Mouse (Mus musculus) gastrocnemius, adult 18-20 months (tissue): ENCODE results near the gene Nfia. TPM values are rescaled to one million over a fixed set of nuclear protein-coding genes. Genes with fewer than 3 reads are reported as not detected.

ENCODE experiments used
- DNase-seq: peaks from one replicate; pipeline ENCODE4 v3.0.0; 2021; ENCODE audit warnings: low spot score
- total RNA-seq, 2 experiments: library from RNA; stranded (reverse); gene quantifications; 2 replicates each; pipeline ENCODE4 v1.2.3; 2021

The Nfia gene
- total RNA-seq, 2 experiments from 2014 or later, result 56.3 to 56.9 TPM

DNA sequence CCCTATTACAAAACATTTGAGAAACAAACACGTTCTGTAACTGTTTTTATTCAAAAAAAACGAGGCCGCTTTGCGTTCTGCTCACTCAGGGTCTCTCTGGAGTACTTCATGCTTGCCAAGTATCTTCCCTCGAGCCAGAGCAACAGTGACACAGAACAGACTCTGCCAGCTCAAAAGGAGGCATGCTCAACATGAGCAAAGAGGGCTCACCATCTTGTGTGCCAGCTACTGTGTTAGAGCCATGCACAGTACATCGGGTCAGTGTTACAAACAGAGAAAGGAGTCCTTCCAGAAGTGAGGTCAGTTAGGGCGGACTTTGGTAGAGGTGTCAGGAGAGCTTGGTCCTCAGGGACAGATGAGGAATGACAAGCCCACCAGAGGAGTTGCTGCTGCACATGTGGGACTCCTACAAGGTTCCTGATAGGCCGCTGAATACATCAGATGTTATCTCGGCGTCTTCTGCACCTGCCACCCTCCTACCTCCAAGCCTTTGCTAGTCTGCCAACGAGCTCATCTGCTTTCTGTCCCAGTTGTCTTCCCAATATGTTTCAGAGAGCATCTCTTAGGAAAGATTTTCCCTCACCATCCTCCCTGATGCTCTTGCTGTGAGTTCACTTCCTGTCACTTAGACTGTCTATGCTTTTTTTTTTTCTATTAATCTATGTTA lies 224.8 kb downstream of the Nfia start:
- peak; percentile 29 for DNase-seq

DNA sequence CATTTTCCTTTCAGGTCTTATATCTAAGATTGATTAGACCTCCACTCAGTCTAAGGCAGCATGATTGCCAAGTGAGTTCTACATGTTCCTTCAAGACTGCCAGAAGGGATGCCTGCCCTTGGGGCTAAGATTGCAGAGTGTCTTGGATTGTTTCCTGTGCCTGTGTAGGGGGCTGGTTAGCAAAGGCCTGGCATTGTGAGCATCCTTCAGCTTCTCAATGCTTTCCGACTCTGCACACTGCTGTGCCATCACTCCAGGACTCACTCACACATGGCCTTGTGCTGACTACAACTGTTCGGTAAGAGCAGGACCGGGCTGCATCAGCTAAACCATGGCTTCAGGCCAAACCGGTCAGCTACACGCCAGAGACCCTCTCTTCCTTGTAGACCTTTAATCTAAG lies 229.7 kb downstream of the Nfia start:
- DNase-seq, result peak; percentile 21

DNA sequence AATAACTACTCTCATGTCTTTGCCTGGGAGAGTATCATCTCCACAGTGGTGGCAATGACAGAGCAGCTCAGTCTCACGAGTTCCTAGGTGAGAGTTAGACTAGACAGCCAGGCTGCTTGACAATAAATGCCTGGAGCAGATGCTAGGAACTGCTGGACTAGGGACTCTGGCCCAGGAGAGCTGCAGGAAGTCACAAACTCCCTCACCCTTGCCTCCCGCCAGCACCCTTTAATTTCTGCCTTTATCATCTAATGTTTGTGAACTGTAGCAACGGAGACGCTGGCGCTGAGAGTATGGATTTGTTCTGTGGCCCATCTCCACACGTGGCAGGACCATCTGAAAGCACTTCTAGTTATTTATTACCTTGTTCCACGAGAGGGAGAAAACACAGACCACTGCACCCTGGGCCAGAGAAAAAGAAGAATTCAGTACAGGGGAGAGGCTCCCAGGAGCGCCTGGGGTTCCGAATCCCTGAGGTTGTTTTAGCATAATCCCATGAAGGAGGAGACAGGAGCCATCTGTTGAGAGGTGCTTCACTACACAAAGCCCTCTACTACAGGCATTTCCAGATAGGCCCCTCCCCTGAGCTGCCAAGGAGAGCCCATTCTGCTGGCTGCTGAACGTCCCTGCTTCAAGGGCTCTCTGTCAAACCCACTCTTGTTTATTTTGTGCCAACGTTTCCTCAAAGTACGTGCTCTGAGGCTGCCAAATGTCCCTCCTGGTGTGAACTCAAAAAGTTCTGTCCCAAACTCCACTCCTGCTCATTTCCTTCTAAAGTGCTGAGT lies 231.0 kb downstream of the Nfia start:
- DNase-seq, result no peak

DNA sequence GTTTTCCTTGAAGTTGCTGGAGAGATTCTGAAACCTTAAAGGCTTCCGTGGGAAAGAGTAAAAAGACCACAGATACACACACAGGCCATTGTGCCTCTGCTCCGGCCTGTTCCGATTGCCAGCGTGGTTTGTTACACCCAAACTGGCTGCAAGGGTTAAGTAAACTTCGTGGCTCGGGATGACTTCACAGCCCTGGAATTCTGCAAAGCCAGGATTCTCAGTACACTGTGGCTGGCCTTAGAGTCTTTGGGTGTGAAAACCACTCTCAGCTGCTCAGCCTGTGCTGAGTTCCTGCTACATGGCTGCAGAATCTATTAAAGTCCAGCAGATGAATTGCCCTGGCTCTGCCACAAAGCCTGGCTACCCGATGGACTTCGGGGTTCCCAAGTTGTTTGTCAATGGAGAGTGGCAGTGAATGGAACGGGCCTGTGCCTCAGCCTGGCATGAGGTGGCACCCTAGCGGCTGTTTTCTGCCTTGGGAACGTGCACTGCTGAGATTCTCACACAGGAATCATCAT lies 231.6 kb downstream of the Nfia start:
- peak; percentile 71 for DNase-seq

DNA sequence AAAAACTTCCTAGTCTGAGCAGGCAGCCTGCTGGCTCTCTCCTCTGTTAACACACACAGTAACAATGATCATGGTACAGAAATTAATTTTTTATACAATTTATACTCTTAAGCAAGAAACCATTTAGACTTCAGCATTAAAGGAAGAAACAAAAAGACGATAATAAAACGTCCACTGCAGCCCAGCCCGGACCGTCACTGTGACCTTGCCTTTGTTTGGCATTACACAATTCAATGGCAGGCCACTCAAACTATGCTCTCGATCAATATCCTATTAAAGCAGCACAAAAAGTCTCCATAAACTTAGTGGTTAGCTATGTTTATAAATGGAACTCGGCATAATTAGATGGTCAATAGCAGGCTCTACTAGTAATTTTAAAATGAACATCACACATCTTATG lies 232.5 kb downstream of the Nfia start:
- no peak for DNase-seq

DNA sequence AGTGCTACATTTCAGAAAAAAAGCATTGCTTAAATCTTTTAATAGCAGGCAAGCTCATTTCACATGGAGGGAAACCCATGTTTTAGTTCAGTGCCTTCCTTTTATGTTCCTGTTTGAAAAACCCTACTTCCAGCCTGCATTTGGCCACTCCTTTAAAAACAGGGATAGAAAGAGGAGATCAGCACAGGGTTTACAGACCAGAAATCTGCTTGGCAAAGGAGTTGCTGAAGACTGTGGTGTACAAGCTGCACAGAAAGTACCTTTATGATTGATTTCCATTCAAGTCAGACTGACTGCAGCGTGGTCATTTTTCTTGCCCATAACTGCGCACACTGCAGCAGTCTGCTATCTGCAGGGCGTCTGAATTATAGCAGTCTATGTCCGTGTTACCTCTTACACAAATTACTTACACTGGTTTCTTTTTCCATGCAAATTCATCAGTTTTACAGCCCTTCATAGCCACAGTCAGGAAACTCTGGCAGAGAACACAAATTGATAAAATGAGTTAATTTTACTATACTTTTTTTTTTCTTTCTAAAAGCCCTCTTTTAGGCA lies 236.4 kb downstream of the Nfia start:
- no peak for DNase-seq

DNA sequence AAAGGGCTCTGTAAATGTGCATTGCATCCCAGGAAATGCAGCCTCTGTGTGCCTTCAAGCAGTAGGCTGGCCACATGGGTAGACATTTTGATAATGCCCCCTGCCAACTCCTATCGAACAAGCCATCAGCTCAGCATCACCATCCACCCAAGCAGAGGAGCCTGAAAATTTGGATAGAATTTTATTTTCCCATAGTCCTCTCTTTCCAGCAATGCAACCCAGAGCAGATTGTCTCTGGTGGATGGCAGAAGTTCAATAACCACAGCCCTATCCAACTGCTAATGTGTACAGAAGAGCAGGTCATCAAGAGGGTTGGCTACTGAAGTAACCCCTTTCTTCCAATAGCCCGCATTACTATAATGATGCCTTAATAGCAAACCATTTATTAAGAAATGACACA lies 237.4 kb downstream of the Nfia start:
- DNase-seq, result no peak

DNA sequence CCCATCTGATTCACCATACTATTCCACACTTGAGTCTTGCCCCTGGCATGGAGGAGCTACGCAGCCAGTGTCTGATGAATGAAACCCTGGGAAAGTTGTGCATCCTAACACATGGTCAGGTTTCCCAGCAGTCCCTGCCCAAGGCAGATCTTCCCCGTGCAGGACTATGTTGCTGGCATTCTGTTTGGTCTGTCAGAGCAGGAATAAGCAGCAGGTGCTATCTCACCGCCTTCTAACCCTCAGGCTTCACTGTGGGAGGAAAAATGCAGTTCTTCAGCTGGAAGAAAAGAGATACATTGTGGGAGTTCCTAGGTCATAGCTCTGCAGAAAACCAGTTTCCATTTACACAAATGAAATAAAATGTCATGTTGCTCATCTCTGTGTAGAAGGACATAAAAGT lies 247.3 kb downstream of the Nfia start:
- no peak for DNase-seq

DNA sequence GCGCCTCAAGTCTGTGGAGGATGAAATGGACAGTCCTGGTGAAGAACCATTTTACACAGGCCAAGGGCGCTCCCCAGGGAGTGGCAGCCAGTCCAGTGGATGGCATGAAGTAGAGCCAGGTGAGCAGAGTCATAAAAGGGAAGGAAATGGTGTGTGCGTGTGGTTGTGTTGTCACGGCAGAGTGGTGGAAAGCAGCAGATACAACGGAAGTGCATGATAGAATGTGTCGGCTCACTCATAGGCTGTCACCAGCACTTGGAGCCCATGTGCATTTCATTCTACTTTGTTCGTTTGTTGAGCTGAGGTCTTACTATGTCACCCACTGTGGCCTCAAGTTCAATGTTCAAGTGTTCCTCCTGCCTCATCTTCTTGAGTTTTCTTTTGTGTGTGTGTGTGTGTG lies 248.3 kb downstream of the Nfia start:
- no peak for DNase-seq

DNA sequence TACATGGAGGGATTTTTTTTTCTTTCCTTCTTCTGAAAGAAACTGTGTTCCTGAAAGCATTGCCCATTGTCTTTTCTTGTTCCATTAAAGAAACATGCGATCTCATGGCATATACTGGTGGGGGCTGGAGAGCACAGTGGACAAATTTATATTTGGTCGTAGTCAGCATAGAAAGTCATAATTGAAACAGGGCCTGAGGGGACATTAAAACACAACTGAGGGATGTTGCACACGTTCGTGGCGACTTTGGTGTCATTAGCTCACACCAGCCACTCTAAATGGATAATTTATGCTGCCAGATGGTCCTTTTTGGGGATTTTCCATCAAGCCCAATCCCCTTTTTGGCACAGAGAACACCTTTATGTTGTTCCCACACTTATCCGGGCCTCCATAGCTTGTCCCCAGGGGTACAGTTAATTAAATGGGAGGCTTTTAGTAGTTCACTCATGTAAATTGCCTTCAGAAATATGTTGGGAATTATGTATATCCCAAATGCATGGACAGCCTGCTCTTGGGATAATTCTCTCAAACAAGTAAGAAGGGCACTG lies 250.8 kb downstream of the Nfia start:
- no peak for DNase-seq

DNA sequence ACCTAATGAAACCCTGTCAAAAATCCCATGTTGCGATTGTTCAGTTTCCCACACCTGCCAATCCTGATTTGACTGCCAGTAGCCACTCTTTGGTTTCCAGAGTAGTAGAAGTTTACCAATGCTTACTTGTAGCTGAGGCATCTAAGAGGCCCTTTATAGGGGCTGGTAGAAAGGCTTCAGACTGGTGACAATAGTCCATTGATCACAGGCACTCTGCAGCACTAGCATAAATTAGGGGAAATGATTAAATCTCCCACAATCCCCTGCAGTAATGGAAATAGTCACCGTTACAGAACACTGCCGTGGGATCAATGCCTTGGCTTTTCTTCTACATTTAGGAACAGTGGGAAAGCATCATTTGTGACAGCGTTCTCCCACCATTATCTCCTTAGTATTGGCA lies 254.9 kb downstream of the Nfia start:
- no peak for DNase-seq

DNA sequence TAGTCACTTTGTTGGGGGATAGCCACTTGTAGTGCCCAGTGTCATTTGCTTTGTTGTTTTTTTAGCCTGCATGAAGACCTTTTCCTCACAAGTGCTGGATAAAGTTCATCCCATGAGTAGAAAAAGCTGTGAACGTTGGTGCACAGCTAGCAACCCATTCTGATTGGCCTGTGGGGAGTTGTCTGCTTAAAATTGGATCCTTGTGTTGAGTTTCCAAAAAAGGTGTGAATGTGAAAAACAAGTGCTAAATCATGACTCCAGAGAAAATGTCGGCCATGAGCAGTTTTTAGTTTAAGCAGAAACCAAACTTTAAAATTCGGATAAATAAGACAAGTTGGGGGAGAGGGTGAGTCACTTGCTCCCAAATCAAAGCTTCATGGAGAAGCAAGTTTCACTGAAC lies 259.3 kb downstream of the Nfia start:
- DNase-seq, result no peak

DNA sequence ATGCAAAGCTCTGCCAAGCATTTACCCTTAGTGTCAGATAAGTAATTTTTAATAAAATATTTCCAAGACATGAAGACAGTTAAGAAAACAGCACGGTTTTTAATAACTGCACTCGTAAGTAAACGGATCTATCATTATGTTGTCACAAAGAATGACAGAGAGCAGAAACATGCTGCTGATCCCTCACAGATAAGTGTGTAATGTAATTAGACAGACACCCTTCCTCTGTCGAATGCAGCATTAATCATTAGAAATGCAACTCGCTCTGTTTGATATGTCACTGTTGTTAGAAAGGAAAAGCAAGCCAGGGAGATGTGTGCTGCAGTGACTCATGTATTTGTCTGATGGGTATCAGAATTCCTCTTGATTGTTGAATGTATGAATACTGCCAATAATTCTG lies 259.8 kb downstream of the Nfia start:
- no peak for DNase-seq

DNA sequence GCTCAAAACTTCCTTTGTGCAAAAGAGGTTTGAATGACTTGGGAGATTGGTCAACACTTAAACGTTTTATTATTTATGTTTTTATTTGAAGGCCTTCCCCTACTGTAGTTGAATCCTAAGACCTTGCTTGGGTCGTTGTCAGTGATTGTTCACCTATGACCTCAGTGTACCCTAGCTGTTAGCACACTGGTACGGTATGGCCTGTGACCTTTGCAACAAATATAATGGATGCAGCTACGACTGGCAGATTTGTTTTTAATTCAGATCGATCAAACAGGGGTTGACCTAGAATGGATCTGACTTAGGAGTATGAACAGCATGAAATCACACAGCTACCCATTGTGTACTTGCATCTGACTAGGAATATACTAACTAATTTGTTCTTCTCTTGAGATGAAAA lies 266.6 kb downstream of the Nfia start:
- DNase-seq, result no peak

DNA sequence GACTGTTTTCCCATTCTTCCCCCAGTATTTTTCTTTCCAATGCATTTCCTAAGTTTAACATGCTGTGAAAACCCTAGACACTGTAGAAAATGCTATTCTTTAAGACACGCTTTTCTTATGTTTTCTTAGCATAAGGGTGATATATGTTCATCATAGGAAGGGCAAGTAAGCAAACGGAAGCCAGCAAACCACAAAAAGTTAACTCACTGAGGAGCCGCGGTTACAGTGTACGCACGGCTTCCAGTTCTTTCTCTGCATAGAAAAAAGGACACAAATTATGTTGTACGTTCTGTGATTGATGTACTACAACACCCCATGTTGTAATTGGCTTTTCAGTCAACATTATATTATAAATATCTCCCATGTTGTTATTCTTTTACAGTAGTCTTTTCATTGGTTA lies 267.6 kb downstream of the Nfia start:
- DNase-seq, result no peak

DNA sequence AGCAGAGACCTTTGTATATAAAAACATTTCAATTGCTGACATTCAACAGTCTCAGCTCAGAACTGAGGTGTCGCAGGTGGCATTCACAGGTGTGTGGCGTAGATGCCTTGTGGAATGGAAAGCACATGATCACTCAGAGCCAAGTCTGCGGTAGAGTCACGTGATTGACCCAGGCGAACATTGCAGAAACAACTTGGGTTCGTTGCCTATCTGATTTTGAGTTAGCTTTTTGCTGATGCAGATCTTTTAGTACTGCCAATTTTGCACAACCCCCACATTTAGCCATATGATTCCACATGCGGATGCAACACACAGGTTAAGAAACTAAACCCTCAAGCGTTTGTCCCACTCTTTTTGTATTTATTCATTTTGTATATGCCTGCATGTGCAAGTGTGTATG lies 272.1 kb downstream of the Nfia start:
- no peak for DNase-seq

DNA sequence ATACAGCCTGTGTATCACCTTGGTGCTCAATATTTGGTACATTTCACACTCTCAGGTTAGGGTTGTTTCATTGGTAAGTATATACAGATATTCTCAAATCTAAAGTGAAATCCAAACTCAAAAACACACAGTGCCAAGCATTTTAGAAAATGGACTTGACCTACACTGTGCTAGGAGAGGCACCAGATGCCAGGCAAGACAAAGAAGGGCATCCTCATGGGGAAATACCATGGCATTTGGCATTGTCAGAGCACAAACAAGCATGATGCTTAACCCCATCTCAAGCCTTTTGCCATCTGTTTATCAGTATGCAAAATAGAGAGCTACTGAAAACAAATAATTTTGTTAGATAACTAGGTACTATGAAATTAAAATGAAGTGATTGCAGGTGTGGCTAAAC lies 274.8 kb downstream of the Nfia start:
- no peak for DNase-seq

DNA sequence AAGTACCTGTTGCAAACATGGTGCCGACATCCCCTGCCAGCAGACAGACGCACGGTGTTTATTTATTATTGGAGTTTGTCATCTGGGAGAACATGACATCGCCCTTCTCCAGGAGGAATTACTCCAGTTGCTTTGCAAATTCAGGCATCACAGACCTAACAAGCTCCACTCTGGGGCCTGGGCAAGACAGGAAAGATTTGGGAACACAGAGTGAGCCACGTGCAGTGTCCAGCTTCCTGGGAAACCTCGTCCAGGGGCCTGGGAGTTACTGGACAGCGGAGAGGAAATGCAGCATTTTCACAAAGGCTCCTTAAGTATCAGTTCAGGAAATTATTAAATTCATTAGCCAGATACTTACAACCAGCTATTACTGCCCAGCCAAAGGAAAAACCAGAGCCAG lies 277.1 kb downstream of the Nfia start:
- DNase-seq, result no peak

DNA sequence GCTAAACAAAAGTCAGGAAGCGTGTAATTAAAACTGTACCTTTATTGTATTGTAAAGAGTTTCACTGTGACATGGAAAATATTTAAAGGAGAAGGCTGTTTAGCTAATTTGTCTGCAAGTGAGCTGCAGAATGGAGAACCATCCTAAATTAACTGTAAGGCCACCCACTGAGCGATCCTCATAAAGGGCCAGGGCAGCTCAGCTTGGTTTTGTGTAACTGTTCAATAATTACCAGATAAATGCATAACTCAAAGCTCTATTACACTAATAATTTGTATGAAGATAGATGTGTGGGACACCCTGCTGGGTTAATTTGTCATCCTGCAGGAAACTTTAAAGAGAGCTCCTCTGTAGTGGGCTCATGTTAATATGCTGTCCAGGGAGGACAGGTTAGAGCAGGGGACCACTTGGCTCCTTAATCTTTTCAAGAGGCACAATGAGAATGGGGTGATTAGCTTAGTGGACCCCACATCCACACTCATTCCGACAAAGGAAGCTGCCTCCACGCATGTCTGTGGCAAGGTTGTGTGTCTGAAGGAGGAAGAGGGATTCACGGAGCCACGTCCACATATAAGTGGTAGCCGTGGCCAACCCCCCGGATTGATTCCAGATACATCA lies 277.6 kb downstream of the Nfia start:
- DNase-seq, result no peak

DNA sequence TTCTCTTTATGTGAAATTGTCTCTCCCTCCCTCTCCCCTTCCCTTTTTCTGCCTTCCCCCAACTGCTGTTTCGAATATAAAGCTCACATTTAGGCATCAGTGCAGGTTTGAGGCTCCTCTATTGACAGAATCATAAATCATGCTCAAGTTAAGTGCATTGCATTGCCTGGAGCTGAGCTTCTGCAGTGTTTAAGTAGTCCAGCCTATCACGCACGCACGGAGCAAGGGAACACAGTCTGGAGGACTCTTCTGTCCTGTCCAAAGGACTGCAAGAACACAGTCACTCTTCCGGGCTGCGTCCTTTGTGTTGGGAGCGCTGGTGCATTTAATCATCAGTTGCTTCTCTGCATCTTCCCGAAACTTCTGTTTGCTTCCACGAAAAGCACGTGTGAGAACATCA lies 278.2 kb downstream of the Nfia start:
- DNase-seq, result no peak

DNA sequence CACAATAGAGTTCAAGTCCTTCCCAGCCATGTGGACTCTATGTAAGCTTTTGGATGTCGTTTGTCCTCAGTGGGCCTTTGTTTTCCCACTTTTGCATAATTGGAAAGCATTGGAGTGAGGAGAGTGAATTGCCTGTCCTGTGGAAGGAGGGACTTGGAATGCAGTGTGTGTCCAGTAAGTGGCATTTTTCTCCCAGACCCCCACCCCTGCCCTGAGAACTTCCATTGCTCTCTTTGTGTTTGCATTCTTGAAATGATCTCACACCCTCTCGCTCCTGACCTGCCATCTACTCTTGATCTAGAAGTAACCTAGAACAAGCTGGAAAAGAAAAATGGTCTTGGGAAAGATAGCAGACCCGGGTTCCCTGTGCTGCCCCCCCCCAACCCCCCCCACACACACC lies 278.8 kb downstream of the Nfia start:
- DNase-seq, result no peak

DNA sequence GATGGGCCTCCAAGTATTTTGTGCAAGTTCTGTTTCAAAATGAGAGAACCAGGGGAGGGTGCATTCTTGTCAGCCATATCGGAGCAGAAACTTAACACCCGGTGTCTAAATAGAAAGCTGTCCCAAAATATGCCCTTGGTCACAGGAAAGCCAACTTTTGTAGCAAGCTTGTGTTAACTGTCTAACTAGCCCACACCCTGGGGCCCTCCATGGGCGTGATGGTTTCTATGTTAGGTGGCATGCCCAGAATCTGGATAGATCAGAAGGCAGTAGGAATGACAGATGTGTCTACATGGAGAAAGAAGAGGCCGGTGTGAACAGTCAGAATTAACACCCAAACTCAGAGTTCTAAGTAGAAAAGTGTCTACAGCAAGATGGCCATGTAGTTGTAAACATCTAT lies 282.5 kb downstream of the Nfia start:
- DNase-seq, result no peak
